Mouse (Mus musculus): ENCODE data around the gene Smndc1.

DNA sequence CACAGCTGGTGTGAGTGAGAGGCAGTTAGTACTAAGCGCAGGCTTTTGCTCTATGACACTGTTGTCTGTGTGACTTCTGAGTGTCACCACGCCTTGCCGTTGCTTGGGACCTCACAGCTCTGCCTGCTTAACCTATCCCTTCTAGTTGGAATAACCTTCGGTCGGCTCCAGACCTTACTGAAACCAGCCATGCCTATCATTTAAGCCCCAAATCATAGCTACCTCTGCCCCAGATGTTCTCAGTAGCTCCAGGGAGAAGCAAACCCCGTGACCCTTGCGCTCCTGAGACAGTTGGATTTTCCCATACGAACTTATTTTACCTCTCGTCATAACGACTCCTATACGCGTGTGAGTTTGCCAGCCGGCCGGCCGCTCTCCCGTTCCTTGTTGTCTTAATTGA lies 46.3 kb downstream of the Smndc1 start:
- no peak for TF ChIP-seq GATA1 (IDR thresholded peaks at IDR 0.05; ENCODE audit: low read length)
- TF ChIP-seq TAL1 (IDR thresholded peaks at IDR 0.05; ENCODE audit: low read length): no peak

All from erythroblast, embryonic 14.5 days (primary cell).